Mouse (Mus musculus) layer of hippocampus, adult 2 months (tissue): ENCODE measurements at regions not wholly inside any gene's neighbourhood (a gene's known extent, or its start where the extent isn't known, plus 50 kb on each side); places are given as distances from the start of the nearest gene placed in this dataset.

ENCODE experiments used
- DNase-seq, 2 experiments: peaks; one replicate each; pipeline ENCODE4 v3.0.0; 2022; ENCODE audit warnings: low spot score in 2 of 2
- H3K27ac ChIP-seq: fragments of 200-600 bp; 2 replicates; pipeline ENCODE4 v1.8.1; 2022
- H3K4me3 ChIP-seq: fragments of 200-600 bp; 2 replicates; pipeline ENCODE4 v1.8.1; 2022; ENCODE audit warnings: mild to moderate bottlenecking
- CTCF ChIP-seq: fragments of 200-600 bp; conservative IDR thresholded peaks from 2 replicates; pipeline ENCODE4 v1.8.1; 2022; ENCODE audit warnings: antibody characterized with exemption, mild to moderate bottlenecking, moderate library complexity

DNA sequence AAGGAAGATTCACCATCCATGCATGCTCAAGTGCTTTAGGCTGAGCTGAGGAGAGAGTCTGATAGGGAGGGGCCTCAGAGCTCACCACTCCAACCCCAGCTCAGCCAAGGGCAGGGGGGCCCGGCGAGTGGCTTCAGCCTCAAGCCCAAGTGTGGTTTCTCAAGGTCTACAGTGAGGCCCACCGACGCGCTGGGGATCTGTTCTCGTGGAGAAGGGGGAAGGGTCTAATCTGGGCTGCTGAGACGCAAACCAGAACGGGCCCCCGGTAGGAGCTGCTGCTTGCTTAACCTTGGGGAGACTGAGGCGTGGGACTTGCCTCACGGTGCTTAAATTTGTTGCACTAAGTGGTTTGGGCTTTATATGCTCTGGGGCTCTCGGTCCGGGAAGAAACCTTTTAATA lies 70.9 kb downstream of the Asb1 start:
- TF ChIP-seq CTCF: no peak
- H3K4me3 ChIP-seq: no peak overlapping the region
- no peak overlapping the region for H3K27ac ChIP-seq
- no peak for DNase-seq

DNA sequence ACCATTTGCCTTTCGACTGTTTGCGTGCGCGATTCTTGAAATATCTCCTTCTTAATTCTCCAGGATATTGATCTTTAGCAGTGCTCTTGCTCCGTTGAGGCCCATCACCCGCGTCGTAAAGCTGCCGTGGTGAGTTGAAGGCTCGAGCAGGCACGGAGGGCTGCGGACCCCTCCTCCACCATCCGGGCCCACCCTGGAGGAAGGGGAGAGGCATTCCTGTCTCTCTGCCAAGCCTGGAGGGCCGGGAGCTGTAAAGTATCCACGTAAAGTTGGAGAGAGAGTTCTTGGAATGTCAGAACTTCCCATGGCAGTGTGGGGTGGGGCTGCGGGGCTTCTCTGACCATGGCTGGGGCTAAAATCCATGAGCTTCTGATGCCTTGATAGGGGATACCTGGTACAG lies 71.3 kb downstream of the Asb1 start:
- no peak overlapping the region for H3K4me3 ChIP-seq
- no peak for DNase-seq
- no peak for TF ChIP-seq CTCF
- H3K27ac ChIP-seq: no peak overlapping the region

DNA sequence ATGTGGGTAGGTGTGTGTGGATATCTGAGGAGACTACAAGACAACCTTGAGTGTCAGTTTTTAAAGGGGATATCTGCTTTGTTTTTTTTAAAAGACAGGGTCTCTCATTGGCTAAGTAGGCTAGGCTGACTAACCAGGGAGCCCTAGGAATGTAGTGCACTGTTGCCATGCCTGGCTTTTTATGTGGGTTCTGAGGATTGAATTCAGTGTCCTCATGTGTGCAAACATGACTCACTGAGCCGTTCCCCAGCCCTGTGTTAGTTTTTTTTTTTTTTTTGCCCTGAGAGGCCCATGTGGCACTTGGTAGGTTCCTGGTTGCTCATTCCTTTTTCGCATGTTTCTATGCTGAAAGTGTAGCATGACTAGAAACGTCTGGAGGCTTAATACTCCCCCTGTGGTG lies 72.6 kb downstream of the Asb1 start:
- no peak for TF ChIP-seq CTCF
- Histone ChIP-seq H3K4me3 (no peak overlapping the region), H3K27ac (no peak overlapping the region)
- DNase-seq: no peak

DNA sequence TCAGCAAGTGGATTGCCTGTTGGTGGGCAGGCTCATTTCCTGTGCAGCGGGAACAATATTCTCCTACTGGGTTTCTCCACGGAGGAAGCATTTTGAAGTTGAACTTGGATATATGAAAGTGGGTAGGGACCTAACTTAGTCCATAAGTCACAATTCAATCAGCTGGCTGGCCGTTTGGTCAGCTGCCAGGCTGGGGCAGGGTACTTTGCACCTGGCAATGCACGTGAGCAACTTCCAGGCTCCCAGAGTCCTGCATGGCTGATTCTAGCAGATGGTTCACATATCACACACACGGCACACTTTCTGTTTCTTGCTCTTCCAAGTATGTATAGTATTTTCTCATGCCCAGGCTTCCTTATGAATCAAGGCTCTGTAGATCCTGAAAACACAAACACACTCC lies 75.1 kb downstream of the Asb1 start:
- no peak for TF ChIP-seq CTCF
- DNase-seq: no peak
- Histone ChIP-seq H3K4me3 (no peak overlapping the region), H3K27ac (no peak overlapping the region)

DNA sequence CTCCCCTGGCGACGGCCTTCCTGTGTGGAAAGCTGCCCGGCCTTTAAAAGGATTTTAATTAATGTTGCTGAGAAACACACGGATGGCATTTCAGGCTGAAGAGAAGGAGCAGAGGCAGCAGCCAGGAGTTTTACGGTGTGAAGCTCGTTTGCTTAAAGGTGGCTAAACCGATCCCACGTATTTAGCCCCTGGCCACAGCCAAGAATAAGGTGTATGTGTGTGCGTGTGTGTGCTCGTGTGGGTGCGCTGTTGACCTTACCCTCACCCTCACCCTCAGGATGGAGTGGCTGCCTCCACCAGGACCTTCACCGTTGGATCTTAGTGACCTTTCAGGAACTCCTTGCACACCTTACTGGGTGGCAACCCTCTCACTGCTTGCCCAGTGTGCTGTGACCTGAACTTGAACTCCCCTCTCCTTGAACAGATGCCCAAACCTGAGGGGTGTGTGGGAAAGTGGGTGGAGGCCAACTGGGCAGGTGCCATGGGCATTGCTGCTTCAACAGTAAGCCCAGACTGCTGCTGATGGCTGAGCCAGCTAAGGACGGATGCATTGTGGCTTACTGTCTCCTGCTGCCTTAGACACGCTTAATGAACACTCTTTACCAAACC lies 78.3 kb downstream of the Asb1 start:
- Histone ChIP-seq H3K27ac (no peak overlapping the region), H3K4me3 (no peak overlapping the region)
- no peak for DNase-seq
- no peak for TF ChIP-seq CTCF

DNA sequence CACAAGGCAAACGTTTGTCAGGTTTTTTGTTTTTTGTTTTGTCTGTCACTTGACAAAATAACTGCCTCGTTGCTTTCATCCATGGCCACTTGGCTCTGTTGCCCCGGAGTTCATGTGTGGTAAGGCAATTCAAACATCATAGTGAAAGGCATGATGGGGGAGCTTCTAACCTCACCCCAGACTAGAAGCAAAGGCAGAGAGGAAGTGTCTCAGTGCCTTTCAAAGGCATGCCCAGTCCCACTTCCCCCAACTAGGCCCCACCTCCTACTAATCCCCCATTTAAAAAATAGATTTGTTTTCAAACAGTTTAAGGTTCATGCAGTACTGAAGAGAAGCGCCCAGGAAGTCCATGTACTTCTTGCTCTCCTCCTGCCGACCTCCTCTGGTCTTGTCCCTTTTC lies 80.8 kb downstream of the Asb1 start:
- no peak for TF ChIP-seq CTCF
- Histone ChIP-seq H3K4me3 (no peak overlapping the region), H3K27ac (peak overlapping the region; percentile 59)
- no peak for DNase-seq

DNA sequence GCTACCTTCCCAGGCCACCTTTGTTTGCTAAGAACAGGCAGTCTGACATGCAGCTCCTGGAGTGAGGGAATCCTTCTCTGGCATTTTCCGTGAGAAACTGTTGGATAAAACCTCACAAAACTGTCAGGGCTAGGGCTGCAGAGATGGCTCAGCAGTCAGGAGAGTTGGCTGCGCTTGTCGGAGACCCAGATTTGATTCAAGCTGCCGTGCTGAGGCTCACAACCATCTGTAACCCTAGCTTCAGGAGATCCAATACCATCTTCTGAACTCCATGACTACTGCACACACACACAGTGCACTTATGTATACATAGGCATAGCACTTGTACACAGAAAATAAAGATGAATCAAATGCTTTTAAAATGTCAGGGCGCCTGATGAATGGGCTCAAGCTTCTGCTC lies 82.5 kb downstream of the Asb1 start:
- H3K4me3 ChIP-seq: no peak overlapping the region
- no peak for TF ChIP-seq CTCF
- no peak overlapping the region; the same call in 1 of the 2 replicates for H3K27ac ChIP-seq
- DNase-seq: peak; percentile 6 to 21

DNA sequence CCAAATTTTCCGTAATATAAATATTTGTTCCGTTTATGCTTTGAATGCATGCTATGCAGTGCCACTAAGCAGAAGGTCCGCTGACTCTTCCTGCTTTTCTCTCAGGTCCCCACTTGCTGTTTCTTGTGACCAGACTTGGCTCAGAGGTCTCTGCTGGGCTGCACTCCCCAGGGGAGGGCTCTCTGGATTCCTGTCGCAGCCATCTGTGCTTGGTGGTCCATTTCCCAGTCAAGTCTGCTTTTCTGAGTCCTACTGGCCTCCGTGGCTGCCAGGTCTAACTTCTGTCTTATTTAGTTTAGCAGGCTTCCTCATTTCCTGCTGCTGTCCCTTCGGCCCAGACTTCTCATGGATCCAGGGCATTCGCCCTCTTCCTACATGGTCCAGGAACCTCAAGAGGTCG lies 83.7 kb downstream of the Asb1 start:
- Histone ChIP-seq H3K27ac (no peak overlapping the region), H3K4me3 (no peak overlapping the region)
- DNase-seq: no peak
- TF ChIP-seq CTCF: no peak

DNA sequence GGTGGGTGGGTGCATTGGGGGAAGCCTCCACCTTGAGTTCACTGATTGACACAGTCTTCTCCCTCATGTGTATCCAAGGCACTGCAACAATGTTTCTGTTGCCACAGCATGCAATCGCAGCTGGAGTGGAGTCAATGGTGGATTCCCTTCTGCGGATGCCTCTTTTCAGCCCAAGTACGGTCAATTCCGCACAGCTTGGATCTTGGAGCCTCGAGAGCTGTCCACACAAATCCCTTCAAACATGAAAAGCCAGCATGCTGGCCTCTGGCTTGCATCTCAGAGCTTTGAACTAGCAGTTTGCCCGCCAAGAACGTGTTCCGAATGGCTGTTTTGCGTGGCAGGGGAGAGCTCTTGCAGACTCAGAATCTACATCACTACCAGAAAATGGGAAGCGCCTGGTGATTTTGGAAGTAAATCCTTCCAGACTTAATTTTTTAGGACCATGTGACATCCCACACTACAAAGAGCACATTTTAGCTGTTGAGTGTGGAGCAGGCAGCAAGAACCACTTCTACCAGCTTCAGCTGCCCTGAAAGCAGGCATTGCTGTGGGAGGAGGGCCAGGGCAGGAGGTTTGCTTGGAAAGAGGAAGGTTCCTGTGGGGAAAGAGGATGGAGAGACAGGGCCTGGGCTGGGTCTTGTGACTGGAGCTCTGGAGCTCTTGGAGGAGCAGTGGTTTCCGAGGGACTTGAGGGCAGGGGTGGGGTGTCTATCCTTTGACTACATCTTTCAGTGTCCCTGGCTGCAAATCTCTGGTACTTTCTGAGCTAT lies 84.4 kb downstream of the Asb1 start:
- DNase-seq: no peak
- TF ChIP-seq CTCF: no peak
- Histone ChIP-seq H3K4me3 (no peak overlapping the region), H3K27ac (no peak overlapping the region)

DNA sequence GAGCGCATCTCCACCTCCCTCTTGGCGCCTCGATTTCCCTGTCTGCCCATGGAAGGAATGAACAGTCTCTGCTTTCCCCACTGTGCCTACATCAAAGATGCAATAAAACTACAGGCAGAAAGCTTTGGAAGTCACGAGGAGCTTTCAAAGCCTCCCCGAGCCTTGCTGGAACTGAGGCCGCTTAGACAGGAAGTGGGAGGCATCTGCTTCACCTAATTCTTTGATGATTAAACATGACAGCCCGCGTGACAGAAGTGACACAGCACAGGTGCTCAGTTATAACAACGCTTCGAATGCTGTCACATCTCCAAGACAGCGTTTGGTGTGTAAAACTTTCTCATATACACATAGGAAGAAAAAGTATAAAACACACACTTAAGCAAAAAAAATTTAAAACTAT lies 85.7 kb downstream of the Asb1 start:
- Histone ChIP-seq H3K27ac (no peak overlapping the region), H3K4me3 (no peak overlapping the region)
- no peak for TF ChIP-seq CTCF
- DNase-seq: no peak

DNA sequence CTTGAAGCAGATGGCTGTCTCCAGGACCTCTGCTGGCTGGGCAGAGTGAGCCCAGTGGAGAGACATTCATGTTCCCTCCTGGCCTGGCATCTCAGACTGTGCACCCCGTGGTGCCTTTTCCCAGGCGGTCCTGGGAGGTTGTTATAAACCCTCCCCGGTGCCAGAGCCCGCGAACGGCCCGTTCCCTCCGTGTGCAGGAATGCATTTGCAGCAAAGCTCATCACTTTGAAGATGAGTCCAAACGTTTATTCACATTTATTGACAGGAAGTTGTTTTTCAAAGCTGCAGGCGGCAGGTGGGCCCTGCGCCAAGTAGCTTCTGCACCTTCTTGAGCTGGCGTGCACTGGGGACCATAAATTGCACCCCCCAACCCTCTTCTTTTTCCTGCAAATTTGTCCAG lies 89.9 kb downstream of the Asb1 start:
- DNase-seq: no peak
- H3K27ac ChIP-seq: no peak overlapping the region
- no peak overlapping the region for H3K4me3 ChIP-seq
- TF ChIP-seq CTCF: no peak

DNA sequence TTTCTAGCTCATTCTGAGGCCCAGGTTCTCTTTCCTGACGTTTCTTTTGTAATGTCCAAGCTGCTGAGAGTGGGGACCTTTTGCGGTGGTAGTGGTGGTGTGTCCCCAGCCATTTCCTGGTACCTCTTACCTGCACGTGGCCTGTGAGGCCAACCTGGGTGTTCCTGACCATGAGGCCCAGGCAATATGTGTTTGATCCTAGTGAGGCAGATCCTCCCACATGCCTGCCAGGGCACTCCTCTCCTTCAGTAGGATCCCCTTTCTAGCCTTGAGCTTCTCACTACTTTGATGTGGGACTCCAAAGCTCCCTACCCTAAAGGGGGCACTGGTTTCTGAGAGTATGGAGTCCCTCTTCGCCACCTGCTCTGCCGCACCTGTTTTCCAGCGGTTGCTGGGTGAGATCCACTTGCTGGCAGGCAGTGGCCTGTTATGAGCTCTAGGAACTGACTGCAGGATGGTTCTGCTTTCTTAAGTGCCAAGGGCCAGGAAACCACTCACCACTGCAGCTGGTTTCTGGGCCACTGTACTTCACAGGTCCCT lies 90.6 kb downstream of the Asb1 start:
- no peak for TF ChIP-seq CTCF
- no peak for DNase-seq
- H3K27ac ChIP-seq: no peak overlapping the region

DNA sequence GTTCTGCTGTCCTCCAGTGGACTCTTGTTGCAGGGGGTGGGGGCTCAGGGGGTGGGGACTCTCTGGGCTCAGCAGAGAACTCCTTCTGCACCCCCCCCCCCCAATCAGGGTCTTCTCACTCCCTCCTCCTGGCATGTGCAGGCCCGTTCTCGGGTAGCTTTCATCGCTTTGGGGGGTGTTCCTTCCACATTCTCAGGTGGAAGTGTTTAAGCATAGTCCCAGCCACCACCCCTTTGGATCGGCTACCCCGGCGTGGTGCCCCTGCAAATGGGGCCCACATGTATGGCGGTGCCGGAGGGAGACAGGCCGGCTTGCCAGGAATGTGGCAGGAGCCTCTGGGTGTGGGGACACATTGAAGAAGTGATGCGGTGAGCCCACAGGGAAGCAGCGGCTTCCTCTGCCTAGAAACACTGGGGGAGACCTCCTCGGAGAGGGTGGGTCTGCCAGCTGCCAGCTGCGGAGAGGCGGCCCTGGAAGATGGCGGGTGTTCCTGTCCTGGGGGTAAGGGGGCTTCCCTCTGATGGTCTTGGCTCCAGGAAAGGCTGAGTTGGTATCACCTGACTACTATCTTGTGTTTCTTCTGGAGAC lies 92.7 kb downstream of the Asb1 start:
- Histone ChIP-seq H3K4me3 (no peak overlapping the region), H3K27ac (no peak overlapping the region)
- no peak for DNase-seq
- no peak for TF ChIP-seq CTCF

More for the DNA sequence above, 90.6 kb downstream of the Asb1 start:
- H3K4me3 ChIP-seq: no peak overlapping the region

DNA sequence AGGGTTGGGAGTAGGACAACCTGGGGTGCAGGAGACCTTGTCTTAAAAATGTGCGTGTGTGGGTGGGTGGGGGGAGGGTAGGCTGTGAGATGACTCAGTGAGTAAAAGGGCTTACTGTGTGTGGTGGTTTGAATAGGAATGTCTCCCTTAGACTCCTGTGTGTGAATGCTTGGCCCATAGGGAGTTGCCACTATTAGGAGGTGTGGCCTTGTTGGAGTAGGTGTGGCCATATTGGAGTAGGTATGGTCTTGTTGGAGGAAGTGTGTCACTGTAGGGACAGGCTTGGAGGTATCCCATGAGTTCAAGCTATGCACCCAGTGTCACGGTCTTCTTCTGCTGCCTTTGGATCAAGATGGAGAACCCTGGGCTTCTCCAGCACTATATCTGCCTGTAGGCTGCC lies 96.2 kb downstream of the Asb1 start:
- no peak for DNase-seq
- no peak overlapping the region for H3K27ac ChIP-seq
- no peak for TF ChIP-seq CTCF
- H3K4me3 ChIP-seq: no peak overlapping the region
